Mouse (Mus musculus) mature B cell (primary cell): ENCODE data around the gene Mmp15.

Experiments used
- in situ Hi-C: fragments of 300-500 bp; cut with MboI; formaldehyde crosslinking; loops from 2 replicates; pipeline ENCODE4 v1.14.3; 2019

The Mmp15 gene

GRCm38 (mm10) chr8:95336363-95336762 lies 15.7 kb upstream of the Mmp15 start:
- in situ Hi-C loops: loop anchor here (10.0 kb wide), 2 partner anchors 98 to 252 kb away; partner anchors contain the start of genes Cfap20 and Katnb1

- in situ Hi-C loops: no loop called here
Observed at GRCm38 (mm10) chr8:95341721-95342120, 10.3 kb upstream of the Mmp15 start.

- in situ Hi-C loops: no loop called here
Observed at GRCm38 (mm10) chr8:95344668-95345067, 7.4 kb upstream of the Mmp15 start.

- in situ Hi-C loops: no loop called here
Observed at GRCm38 (mm10) chr8:95346643-95347545, 5.2 kb upstream of the Mmp15 start.

- in situ Hi-C loops: no loop called here
Observed at GRCm38 (mm10) chr8:95348356-95348755, 3.7 kb upstream of the Mmp15 start.

- in situ Hi-C loops: no loop called here
Observed at GRCm38 (mm10) chr8:95348811-95349630, 3.0 kb upstream of the Mmp15 start.

- in situ Hi-C loops: no loop called here
Observed at GRCm38 (mm10) chr8:95351461-95351860, 607 bp upstream of the Mmp15 start.

- in situ Hi-C loops: no loop called here
Observed at GRCm38 (mm10) chr8:95352871-95353866, 1.1 kb downstream of the Mmp15 start.

- in situ Hi-C loops: no loop called here
Observed at GRCm38 (mm10) chr8:95354606-95355005, 2.5 kb downstream of the Mmp15 start.

- in situ Hi-C loops: no loop called here
Observed at GRCm38 (mm10) chr8:95358550-95359411, 6.7 kb downstream of the Mmp15 start.

GRCm38 (mm10) chr8:95360181-95361015 lies 8.3 kb downstream of the Mmp15 start:
- in situ Hi-C loops: no loop called here

GRCm38 (mm10) chr8:95361016-95361341 lies 8.9 kb downstream of the Mmp15 start:
- in situ Hi-C loops: no loop called here

GRCm38 (mm10) chr8:95362272-95362671 lies 10.2 kb downstream of the Mmp15 start:
- in situ Hi-C loops: no loop called here

- in situ Hi-C loops: no loop called here
Observed at GRCm38 (mm10) chr8:95363849-95364248, 11.8 kb downstream of the Mmp15 start.

GRCm38 (mm10) chr8:95369581-95370326 lies 17.7 kb downstream of the Mmp15 start:
- in situ Hi-C loops: no loop called here

GRCm38 (mm10) chr8:95373389-95374002 lies 21.4 kb downstream of the Mmp15 start:
- in situ Hi-C loops: no loop called here

GRCm38 (mm10) chr8:95374429-95374828 lies 22.4 kb downstream of the Mmp15 start:
- in situ Hi-C loops: no loop called here

GRCm38 (mm10) chr8:95375374-95375930 lies 23.4 kb downstream of the Mmp15 start:
- in situ Hi-C loops: no loop called here
